Mouse (Mus musculus): ENCODE results near the gene Gps2. TPM values are rescaled to one million over a fixed set of nuclear protein-coding genes. Genes with fewer than 3 reads are reported as not detected.

The Gps2 gene
- polyA plus RNA-seq, 1 experiment from 2014 or later = 90.1 TPM

GRCm38 (mm10) chr11:69933066-69933465 lies 19.4 kb downstream of the Gps2 start:
- H3K27me3 ChIP-seq = peaks cover 15% of the 10 kb centered on the region
- no peak for ATAC-seq (ENCODE audit: low FRiP score, low read depth)
- peaks cover 36% of the 10 kb centered on the region for H3K4me1 ChIP-seq
- no peak overlapping the region for H3K27ac ChIP-seq
- no peaks in the 10 kb centered on the region for H3K9me3 ChIP-seq
- WGBS = 75% methylated on average over 4 of the region's 4 CpGs
- H3K36me3 ChIP-seq = no peaks in the 10 kb centered on the region
- H3K4me3 ChIP-seq = no peak overlapping the region
- no peak overlapping the region for H3K9ac ChIP-seq
- H3K4me2 ChIP-seq (replicated peaks) = no peak overlapping the region

- peaks cover 47% of the 10 kb centered on the region for H3K4me1 ChIP-seq
- H3K4me2 ChIP-seq (replicated peaks) = peak overlapping the region; percentile 100
- 1% methylated on average over 18 of the region's 18 CpGs for WGBS
- peak overlapping the region; percentile 31; the same call in 1 of the 2 replicates for H3K9ac ChIP-seq
- H3K36me3 ChIP-seq = no peaks in the 10 kb centered on the region
- ATAC-seq (ENCODE audit: low FRiP score, low read depth) = peak; percentile 20; the same call in 1 of the 2 replicates
- peak overlapping the region; percentile 31 for H3K4me3 ChIP-seq
- H3K27ac ChIP-seq = no peak overlapping the region
- peaks cover 18% of the 10 kb centered on the region for H3K27me3 ChIP-seq
- no peaks in the 10 kb centered on the region for H3K9me3 ChIP-seq
These were observed 20.5 kb downstream of the Gps2 start for GRCm38 (mm10) chr11:69934169-69934568.

- Histone ChIP-seq H3K36me3 (no peaks in the 10 kb centered on the region), H3K9ac (no peak overlapping the region), H3K4me2 (replicated peaks) (peak overlapping the region; percentile 100), H3K27ac (no peak overlapping the region; the same call in 1 of the 2 replicates), H3K4me1 (peaks cover 48% of the 10 kb centered on the region), H3K9me3 (no peaks in the 10 kb centered on the region), H3K4me3 (peak overlapping the region; percentile 31; the same call in 1 of the 2 replicates), H3K27me3 (peaks cover 18% of the 10 kb centered on the region)
- no peak for ATAC-seq (ENCODE audit: low FRiP score, low read depth)
- 20% methylated on average over 6 of the region's 6 CpGs for WGBS
These were observed 21.0 kb downstream of the Gps2 start for GRCm38 (mm10) chr11:69934681-69935080.

GRCm38 (mm10) chr11:69935137-69935879 lies 21.6 kb downstream of the Gps2 start, which contains the start of gene Ybx2:
Gene Ybx2, plus strand, starts transcription at chr11:69935796.
- peak within 1 kb of the TSS; percentile 100 for H3K4me2 ChIP-seq (replicated peaks)
- WGBS = under 1% methylated on average over 56 of the region's 62 CpGs
- H3K27ac ChIP-seq = peak within 1 kb of the TSS; percentile 3; the same call in 1 of the 2 replicates
- peak within 1 kb of the TSS; percentile 80 for H3K9ac ChIP-seq
- H3K27me3 ChIP-seq = peaks cover 18% of the 10 kb centered on the region
- no peaks in the 10 kb centered on the region for H3K9me3 ChIP-seq
- peak; percentile 90 for ATAC-seq (ENCODE audit: low FRiP score, low read depth)
- H3K36me3 ChIP-seq = no peaks in the 10 kb centered on the region
- peak within 1 kb of the TSS; percentile 64 for H3K4me3 ChIP-seq
- H3K4me1 ChIP-seq = peaks cover 48% of the 10 kb centered on the region

GRCm38 (mm10) chr11:69936156-69936555 lies 22.5 kb downstream of the Gps2 start:
- H3K4me2 ChIP-seq (replicated peaks) = peak overlapping the region; percentile 100
- H3K36me3 ChIP-seq = no peaks in the 10 kb centered on the region
- peak overlapping the region; percentile 64 for H3K4me3 ChIP-seq
- H3K27me3 ChIP-seq = peaks cover 18% of the 10 kb centered on the region
- H3K4me1 ChIP-seq = peaks cover 48% of the 10 kb centered on the region
- WGBS = under 1% methylated on average over 29 of the region's 30 CpGs
- peak overlapping the region; percentile 80 for H3K9ac ChIP-seq
- no peaks in the 10 kb centered on the region for H3K9me3 ChIP-seq
- H3K27ac ChIP-seq = no peak overlapping the region
- 0 out of 2 replicates have a peak, but pooled peaks have one; percentile 1 for ATAC-seq (ENCODE audit: low FRiP score, low read depth)

- Histone ChIP-seq H3K27me3 (peaks cover 18% of the 10 kb centered on the region), H3K9me3 (no peaks in the 10 kb centered on the region), H3K36me3 (peaks cover 4% of the 10 kb centered on the region), H3K9ac (peak overlapping the region; percentile 80), H3K4me1 (peaks cover 48% of the 10 kb centered on the region), H3K4me3 (peak overlapping the region; percentile 64), H3K27ac (no peak overlapping the region), H3K4me2 (replicated peaks) (peak overlapping the region; percentile 100)
- ATAC-seq (ENCODE audit: low FRiP score, low read depth) = no peak
- 41% methylated on average over 9 of the region's 9 CpGs for WGBS
These were observed 23.1 kb downstream of the Gps2 start for GRCm38 (mm10) chr11:69936714-69937347.

- no peak for ATAC-seq (ENCODE audit: low FRiP score, low read depth)
- Histone ChIP-seq H3K9ac (no peak overlapping the region; the same call in 1 of the 2 replicates), H3K27me3 (peaks cover 18% of the 10 kb centered on the region), H3K27ac (no peak overlapping the region), H3K36me3 (peaks cover 9% of the 10 kb centered on the region), H3K4me1 (peaks cover 48% of the 10 kb centered on the region), H3K4me3 (peak overlapping the region; percentile 64; the same call in 1 of the 2 replicates), H3K9me3 (no peaks in the 10 kb centered on the region), H3K4me2 (replicated peaks) (peak overlapping the region; percentile 100)
- WGBS = 37% methylated on average over 4 of the region's 4 CpGs
These were observed 23.7 kb downstream of the Gps2 start for GRCm38 (mm10) chr11:69937385-69937784.

GRCm38 (mm10) chr11:69937834-69938233 lies 24.1 kb downstream of the Gps2 start:
- no peak overlapping the region for H3K4me2 ChIP-seq (replicated peaks)
- H3K36me3 ChIP-seq = peaks cover 14% of the 10 kb centered on the region
- WGBS = 66% methylated on average over 5 of the region's 5 CpGs
- no peak overlapping the region; the same call in 1 of the 2 replicates for H3K27ac ChIP-seq
- peaks cover 18% of the 10 kb centered on the region for H3K27me3 ChIP-seq
- H3K4me1 ChIP-seq = peaks cover 48% of the 10 kb centered on the region
- ATAC-seq (ENCODE audit: low FRiP score, low read depth) = no peak
- H3K9ac ChIP-seq = peak overlapping the region; percentile 39; the same call in 1 of the 2 replicates
- H3K9me3 ChIP-seq = no peaks in the 10 kb centered on the region
- no peak overlapping the region for H3K4me3 ChIP-seq

- no peak overlapping the region for H3K27ac ChIP-seq
- H3K27me3 ChIP-seq = peaks cover 18% of the 10 kb centered on the region
- H3K4me3 ChIP-seq = no peak overlapping the region
- WGBS = 22% methylated on average over 9 of the region's 9 CpGs
- no peaks in the 10 kb centered on the region for H3K9me3 ChIP-seq
- peaks cover 20% of the 10 kb centered on the region for H3K36me3 ChIP-seq
- no peak for ATAC-seq (ENCODE audit: low FRiP score, low read depth)
- H3K9ac ChIP-seq = peak overlapping the region; percentile 39
- peaks cover 48% of the 10 kb centered on the region for H3K4me1 ChIP-seq
- H3K4me2 ChIP-seq (replicated peaks) = 0 out of 2 replicates have a peak overlapping the region, but pooled peaks have one; percentile 9
These were observed 24.8 kb downstream of the Gps2 start for GRCm38 (mm10) chr11:69938401-69938979.

- Histone ChIP-seq H3K36me3 (peaks cover 27% of the 10 kb centered on the region), H3K4me1 (peaks cover 44% of the 10 kb centered on the region), H3K4me2 (replicated peaks) (no peak overlapping the region), H3K27me3 (peaks cover 18% of the 10 kb centered on the region), H3K9me3 (no peaks in the 10 kb centered on the region), H3K27ac (no peak overlapping the region), H3K4me3 (no peak overlapping the region), H3K9ac (no peak overlapping the region)
- 65% methylated on average over 5 of the region's 5 CpGs for WGBS
- no peak for ATAC-seq (ENCODE audit: low FRiP score, low read depth)
These were observed 25.5 kb downstream of the Gps2 start for GRCm38 (mm10) chr11:69939181-69939580.

- no peak for ATAC-seq (ENCODE audit: low FRiP score, low read depth)
These were observed 26.0 kb downstream of the Gps2 start for GRCm38 (mm10) chr11:69939731-69940130.

GRCm38 (mm10) chr11:69940962-69941361 lies 27.3 kb downstream of the Gps2 start:
- H3K27ac ChIP-seq = no peak overlapping the region
- peaks cover 37% of the 10 kb centered on the region for H3K4me1 ChIP-seq
- H3K9ac ChIP-seq = no peak overlapping the region
- 72% methylated on average over 4 of the region's 4 CpGs for WGBS
- no peak for ATAC-seq (ENCODE audit: low FRiP score, low read depth)
- peaks cover 14% of the 10 kb centered on the region for H3K27me3 ChIP-seq
- no peak overlapping the region for H3K4me2 ChIP-seq (replicated peaks)
- peaks cover 45% of the 10 kb centered on the region for H3K36me3 ChIP-seq
- H3K9me3 ChIP-seq = no peaks in the 10 kb centered on the region
- no peak overlapping the region for H3K4me3 ChIP-seq

More at GRCm38 (mm10) chr11:69939731-69940130, 26.0 kb downstream of the Gps2 start:
- Histone ChIP-seq H3K4me2 (replicated peaks) (no peak overlapping the region), H3K27me3 (peaks cover 15% of the 10 kb centered on the region), H3K4me1 (peaks cover 38% of the 10 kb centered on the region), H3K9me3 (no peaks in the 10 kb centered on the region), H3K27ac (no peak overlapping the region), H3K36me3 (peaks cover 33% of the 10 kb centered on the region), H3K4me3 (no peak overlapping the region), H3K9ac (no peak overlapping the region)
- 93% methylated on average over 17 of the region's 17 CpGs for WGBS

Measured in limb, embryonic 13.5 days (tissue).